Mouse (Mus musculus) erythroblast, embryonic 14.5 days (primary cell): ENCODE measurements around the gene Proser2. TPM values are rescaled to one million over a fixed set of nuclear protein-coding genes. Genes with fewer than 3 reads are reported as not detected.

Experiments
- H3K27me3 ChIP-seq: 2 replicates; pipeline ENCODE4 v1.6.1; 2012; ENCODE audit warnings: inconsistent platforms; ENCODE audit not compliant: control insufficient read depth
- H3K36me3 ChIP-seq: 2 replicates; pipeline ENCODE4 v1.6.1; 2012; ENCODE audit warnings: mild to moderate bottlenecking, inconsistent platforms; ENCODE audit not compliant: control insufficient read depth
- H3K4me1 ChIP-seq: 2 replicates; pipeline ENCODE4 v1.6.1; 2012; ENCODE audit warnings: inconsistent platforms; ENCODE audit not compliant: control insufficient read depth
- H3K4me3 ChIP-seq: replicated peaks from 2 replicates; pipeline ENCODE3; 2012; ENCODE audit warnings: moderate library complexity, mild to moderate bottlenecking, inconsistent platforms
- H3K9me3 ChIP-seq: 2 replicates; pipeline ENCODE4 v1.6.1; 2012; ENCODE audit warnings: low read length, inconsistent platforms, mixed read lengths; ENCODE audit not compliant: control insufficient read depth
- GATA1 ChIP-seq: IDR thresholded peaks from 2 replicates; pipeline ENCODE4 v1.6.1; 2012; ENCODE audit warnings: low read length, inconsistent platforms, mixed read lengths
- TAL1 ChIP-seq: IDR thresholded peaks from 3 replicates; pipeline ENCODE4 v1.6.1; 2012; ENCODE audit warnings: low read length, inconsistent platforms, mixed read lengths
- polyA plus RNA-seq: library from polyadenylated mRNA; stranded (reverse); fragments of >175 nt; gene quantifications from 2 replicates; pipeline ENCODE4 v1.2.3, GENCODE M21; 2012

Gene Proser2
- 0.11 and 0.14 TPM in 2 replicates for polyA plus RNA-seq

DNA sequence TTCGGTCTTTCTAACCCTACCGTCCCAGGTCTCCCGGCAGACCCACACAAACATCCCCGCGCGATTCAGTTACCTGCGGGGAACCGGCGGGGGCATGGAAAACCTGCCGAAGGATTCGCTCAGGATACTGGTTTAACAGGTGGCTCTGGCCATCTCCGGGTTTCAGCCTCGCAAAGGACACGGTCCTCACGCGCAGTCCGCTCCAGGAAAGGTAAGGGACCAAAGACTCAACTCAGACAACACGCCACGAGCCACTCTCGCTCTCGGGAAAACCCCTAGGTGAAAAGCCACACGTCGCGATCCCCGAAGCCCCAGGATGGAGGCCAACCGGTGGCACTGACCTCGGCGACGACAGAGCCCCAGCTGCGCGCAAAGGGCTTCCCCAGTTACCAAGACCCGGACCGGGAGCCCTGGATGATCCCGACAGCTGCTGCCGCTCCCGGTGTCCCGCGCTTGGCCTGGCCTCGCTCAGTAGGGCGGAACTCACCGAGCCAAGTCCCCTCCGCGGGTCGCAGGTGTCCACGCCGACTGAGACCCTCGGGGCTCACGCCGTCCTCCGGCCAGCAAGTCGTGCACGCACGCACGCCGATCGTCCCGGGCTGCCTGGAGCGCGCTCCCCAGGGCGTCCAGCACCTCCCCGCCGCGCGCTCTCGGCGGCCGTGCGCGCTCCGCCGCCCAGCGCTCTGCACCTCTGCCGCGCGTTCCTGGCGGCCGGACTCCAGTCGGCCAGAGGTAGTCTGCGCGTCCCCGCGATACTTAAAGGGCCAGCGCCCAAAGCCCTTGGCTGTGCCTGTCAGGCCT, at the start of gene Proser2:
Gene Proser2, minus strand, starts transcription at position 657 of the 801 bp plus-strand sequence.
- Histone ChIP-seq H3K27me3 (peaks cover 44% of the 10 kb centered on the region), H3K4me1 (peaks cover 12% of the 10 kb centered on the region)

DNA sequence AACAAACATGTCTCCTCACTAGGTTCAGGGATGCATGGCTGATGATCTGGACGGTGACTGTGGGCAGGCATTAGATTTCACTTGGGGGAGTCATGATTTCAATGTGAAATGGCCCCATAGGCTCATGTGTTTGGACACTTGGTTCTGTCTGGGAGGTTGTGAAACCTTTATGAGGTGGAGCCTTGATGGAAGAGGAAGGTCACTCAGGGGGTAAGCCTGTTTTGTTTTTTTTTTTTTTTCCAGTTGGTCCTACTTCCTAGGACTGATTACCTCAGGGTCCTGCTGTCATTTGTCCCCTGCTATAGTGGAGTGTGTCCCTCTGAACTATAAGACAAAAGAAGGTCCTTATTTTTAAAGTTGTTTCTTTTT, 49.7 kb upstream of the Proser2 start:
- H3K36me3 ChIP-seq = no peaks in the 10 kb centered on the region
- peaks cover 3% of the 10 kb centered on the region for H3K9me3 ChIP-seq
- no peaks in the 10 kb centered on the region for H3K4me1 ChIP-seq
- no peaks in the 10 kb centered on the region for H3K27me3 ChIP-seq
- no peak overlapping the region for H3K4me3 ChIP-seq
- no peak for TF ChIP-seq GATA1
- TF ChIP-seq TAL1 = no peak

More for the DNA sequence above, at the start of gene Proser2:
- Histone ChIP-seq H3K9me3 (no peaks in the 10 kb centered on the region), H3K4me3 (peak within 1 kb of the TSS; percentile 63), H3K36me3 (no peaks in the 10 kb centered on the region)
- no peak for TF ChIP-seq TAL1
- no peak for TF ChIP-seq GATA1

DNA sequence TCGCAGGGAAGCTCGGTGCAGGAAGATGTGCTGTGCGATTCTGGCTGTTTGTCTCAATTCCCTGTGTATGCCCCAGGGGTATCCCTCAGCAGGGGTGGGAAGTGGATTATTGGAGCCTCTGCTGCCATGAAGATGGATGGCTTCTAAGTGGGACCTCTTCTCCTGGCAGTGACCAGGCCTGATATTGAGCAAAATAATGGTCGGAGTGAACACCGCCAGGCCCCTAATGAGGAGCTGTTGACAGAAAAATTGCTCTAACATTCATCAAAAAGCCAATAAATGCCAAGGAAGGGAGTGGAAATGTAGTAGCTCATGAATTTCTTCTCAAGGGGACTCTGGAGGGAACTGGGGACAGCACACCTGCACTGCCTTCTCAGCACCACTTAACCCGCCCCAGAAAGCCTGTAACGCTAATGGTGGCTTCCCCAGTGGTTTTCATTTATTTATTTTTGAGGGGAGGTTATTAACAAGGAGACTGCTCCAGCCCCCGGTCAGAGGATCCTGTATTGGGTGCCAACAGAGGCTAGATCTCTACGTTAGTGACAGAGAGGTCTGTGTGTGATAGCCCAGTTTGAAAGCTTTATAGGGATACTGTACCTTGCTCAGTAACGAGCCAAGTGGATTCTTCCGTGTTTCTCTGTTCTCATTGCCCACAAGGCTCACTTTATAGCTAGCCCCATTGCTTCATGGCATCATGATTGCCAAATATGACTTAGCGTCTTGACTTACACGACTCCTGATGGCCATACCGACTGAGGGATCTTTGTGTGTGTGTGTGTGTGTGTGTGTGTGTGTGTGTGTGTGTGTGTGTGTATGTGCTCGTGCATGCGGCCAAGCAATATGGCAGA, 49.1 kb upstream of the Proser2 start:
- TF ChIP-seq GATA1 = no peak
- no peak for TF ChIP-seq TAL1
- no peaks in the 10 kb centered on the region for H3K9me3 ChIP-seq
- H3K36me3 ChIP-seq = no peaks in the 10 kb centered on the region
- H3K27me3 ChIP-seq = no peaks in the 10 kb centered on the region
- no peaks in the 10 kb centered on the region for H3K4me1 ChIP-seq
- H3K4me3 ChIP-seq = no peak overlapping the region

DNA sequence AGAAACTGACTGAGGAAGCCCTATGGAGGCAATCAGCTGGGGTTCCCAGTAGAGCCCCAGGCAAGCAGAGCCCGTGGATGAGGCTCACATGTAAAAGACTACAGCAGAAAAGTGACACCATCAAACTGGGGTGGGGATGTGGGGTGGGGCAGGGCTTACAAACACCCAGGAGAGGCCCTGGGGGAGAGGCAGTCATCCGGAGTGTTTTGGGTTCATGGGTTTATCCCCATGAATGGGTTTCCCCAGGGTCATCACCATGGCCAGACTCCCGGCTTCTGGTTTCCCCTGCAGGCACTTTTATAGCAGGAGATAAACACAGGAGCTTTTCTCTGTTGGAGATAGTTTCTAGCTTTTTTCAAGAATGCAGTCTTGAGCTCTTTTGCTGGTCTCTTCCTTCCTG, 43.0 kb upstream of the Proser2 start:
- Histone ChIP-seq H3K4me3 (no peak overlapping the region), H3K27me3 (no peaks in the 10 kb centered on the region), H3K9me3 (no peaks in the 10 kb centered on the region), H3K4me1 (no peaks in the 10 kb centered on the region; the same call in 1 of the 2 replicates), H3K36me3 (no peaks in the 10 kb centered on the region)
- TF ChIP-seq TAL1 = no peak
- no peak for TF ChIP-seq GATA1

DNA sequence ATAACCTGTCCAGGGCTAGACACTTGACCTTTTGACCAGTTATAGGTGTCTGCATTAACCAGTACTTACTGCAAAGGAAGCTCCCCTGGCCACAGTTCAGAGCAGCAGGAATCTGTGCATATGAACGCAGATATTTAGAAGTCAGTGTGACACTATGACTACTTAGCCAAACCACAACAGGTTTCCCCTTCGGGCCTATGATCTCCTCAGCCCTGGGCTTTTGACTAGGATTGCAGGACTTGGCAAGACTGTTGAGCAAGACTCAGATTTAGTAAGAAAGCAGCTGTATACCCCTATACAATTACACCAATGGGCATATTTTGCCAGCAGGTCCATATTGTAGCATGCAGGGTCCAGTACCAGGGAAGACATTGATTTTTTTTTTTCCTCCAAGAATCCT, 38.5 kb upstream of the Proser2 start:
- Histone ChIP-seq H3K4me1 (no peaks in the 10 kb centered on the region; the same call in 1 of the 2 replicates), H3K4me3 (no peak overlapping the region), H3K9me3 (no peaks in the 10 kb centered on the region), H3K36me3 (no peaks in the 10 kb centered on the region), H3K27me3 (no peaks in the 10 kb centered on the region)
- TF ChIP-seq GATA1 (no peak), TAL1 (no peak)

DNA sequence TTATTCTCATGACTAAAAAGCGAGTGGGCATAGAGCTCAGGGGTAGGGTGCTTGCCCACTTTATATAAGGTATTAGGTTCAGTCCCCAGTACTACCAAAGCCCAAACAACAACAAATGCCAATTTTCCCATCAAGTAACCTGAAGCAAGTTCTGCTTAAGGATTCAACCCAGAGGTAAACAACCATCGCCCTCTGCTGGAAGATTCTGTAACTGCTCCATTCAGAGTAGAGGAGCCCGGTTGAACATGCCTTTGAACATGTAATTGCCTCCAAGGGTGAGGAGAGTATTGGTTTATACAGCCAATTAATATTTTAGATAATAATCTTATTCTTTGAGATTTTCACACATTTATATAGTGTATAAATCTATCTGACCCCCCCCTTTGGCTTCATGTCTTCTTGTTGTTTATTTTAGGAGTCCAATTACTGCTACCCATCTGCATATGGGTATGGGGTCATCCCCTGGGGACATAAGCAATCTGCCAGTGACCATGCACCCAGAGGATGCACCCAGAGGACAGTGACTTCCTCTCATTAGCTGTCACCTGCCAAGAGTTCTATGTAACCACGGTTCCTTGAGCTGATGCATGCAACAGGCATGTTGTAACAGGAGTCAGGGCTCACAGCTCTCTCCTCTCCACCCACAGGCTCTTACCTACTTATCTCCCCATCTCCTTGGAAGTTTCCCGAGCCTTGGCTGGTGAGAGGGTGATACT, 38.0 kb upstream of the Proser2 start:
- Histone ChIP-seq H3K9me3 (no peaks in the 10 kb centered on the region), H3K4me1 (no peaks in the 10 kb centered on the region; the same call in 1 of the 2 replicates)
- no peak for TF ChIP-seq TAL1
- TF ChIP-seq GATA1 = no peak

DNA sequence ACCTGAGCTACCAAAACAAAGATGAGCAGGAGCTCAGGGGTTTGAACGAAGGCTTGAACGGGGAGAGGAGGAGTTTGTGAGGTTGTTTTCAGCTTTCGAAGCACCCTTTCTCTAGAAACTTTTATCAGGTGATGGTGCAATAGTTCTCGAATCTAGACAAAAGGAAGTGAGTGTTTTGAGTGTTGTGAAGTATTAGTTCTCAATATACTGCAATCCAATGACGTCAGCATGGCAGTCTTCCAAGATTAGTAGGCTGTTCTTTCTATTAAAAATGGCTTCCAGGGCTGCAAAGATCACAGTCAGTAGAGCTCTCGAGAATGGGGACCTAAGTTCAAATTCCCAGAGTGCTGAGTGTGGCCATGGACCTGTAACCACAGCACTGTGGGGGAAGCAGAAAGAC, 35.8 kb upstream of the Proser2 start:
- no peaks in the 10 kb centered on the region; the same call in 1 of the 2 replicates for H3K4me1 ChIP-seq
- TF ChIP-seq GATA1 = no peak
- no peak for TF ChIP-seq TAL1

More for the DNA sequence above, 38.0 kb upstream of the Proser2 start:
- Histone ChIP-seq H3K27me3 (no peaks in the 10 kb centered on the region), H3K4me3 (no peak overlapping the region), H3K36me3 (no peaks in the 10 kb centered on the region)

DNA sequence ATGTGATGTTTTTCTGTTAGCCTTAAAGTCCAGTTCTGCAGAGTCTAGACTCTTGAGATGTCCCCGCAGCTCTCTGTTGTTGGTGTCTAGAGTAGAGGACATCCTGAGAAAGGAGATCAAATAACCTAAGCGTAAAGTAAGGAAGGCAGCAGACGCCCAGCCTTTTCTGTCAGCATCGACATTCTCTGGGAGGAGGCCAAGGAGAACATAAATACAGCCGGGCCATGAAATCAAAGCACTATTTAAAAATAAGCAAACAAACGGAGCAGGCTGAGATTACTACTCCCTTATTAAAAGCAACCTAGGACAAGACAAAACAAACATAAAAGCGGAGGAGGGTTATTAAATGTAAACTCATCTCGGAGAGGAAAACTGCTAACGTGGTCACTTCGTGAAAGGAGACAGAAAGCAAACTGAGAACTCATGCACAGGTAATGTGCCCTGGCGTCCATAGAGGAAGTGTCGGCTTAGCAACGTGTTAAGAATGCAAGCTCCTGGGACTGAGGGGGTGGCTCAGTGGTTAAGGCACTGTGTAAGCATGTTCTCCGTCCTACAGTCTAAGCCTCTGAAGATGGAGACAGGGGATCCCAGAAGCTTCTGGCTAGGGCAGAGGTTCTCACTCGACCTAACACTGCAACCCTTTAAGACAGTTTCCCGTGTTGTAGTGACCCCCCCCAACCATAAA, 34.7 kb upstream of the Proser2 start:
- TF ChIP-seq TAL1 (no peak), GATA1 (no peak)
- H3K4me3 ChIP-seq = no peak overlapping the region
- no peaks in the 10 kb centered on the region for H3K36me3 ChIP-seq
- no peaks in the 10 kb centered on the region for H3K9me3 ChIP-seq
- H3K4me1 ChIP-seq = no peaks in the 10 kb centered on the region
- H3K27me3 ChIP-seq = no peaks in the 10 kb centered on the region

More for the DNA sequence above, 35.8 kb upstream of the Proser2 start:
- H3K4me3 ChIP-seq = no peak overlapping the region
- H3K36me3 ChIP-seq = no peaks in the 10 kb centered on the region
- H3K27me3 ChIP-seq = no peaks in the 10 kb centered on the region
- no peaks in the 10 kb centered on the region for H3K9me3 ChIP-seq
